Mouse (Mus musculus): Measurements from ENCODE around the gene Ccdc81. TPM values are rescaled to one million over a fixed set of nuclear protein-coding genes. Genes with fewer than 3 reads are reported as not detected.

The Ccdc81 gene
- total RNA-seq, 4 experiments from 2014 or later, result not detected

GRCm38 (mm10) chr7:89867221-89867620, 36.2 kb downstream of the Ccdc81 start:
- DNase-seq (ENCODE audit: low spot score in 2 of 2), result no peak

DNA sequence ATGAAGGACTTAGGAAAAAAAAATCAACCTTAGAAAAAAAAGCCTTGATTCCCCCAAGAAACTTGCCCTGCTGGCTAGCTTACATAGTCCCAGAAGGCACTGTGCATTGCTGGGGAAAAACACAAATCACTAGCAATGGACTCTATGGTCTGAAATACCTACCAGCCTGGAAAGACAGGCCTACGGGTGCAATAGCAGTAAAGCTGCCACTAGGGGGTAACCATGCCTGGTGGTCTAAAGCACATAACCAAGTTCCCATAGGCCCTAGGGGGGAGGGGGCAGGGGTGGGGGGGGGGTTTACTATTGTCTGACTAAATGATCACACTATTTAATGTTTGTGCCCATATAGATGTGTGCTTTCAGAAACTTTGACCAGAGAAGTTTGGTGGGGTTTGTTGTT, 38.7 kb downstream of the Ccdc81 start:
- no peak for DNase-seq (ENCODE audit: low spot score in 2 of 2)

- DNase-seq (ENCODE audit: low spot score in 2 of 2), result peak in 1 of 2 experiments; percentile 33
Observed at GRCm38 (mm10) chr7:89856440-89857217, 46.8 kb downstream of the Ccdc81 start.

DNA sequence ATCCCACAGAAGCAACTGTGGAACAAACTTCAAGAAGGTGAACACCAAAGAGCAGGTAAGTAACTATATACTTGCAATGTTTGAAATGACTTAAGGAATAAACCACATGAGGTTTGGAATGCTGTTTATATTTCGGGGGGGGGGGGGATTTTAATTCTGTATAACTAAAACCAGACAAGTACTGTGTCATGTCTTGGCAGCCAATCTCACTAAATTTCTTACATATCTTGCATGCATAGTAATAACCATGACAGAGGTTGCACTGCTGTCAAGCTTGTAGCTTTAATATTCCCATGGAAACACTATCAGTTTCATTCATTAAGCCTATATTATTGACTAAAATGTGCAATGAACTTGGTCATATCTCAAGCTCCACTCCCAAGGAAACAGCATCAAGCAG, 48.2 kb downstream of the Ccdc81 start:
- no peak for DNase-seq (ENCODE audit: low spot score in 2 of 2)

GRCm38 (mm10) chr7:89853131-89853530, 50.3 kb downstream of the Ccdc81 start:
- no peak for DNase-seq (ENCODE audit: low spot score in 2 of 2)

GRCm38 (mm10) chr7:89852158-89853095, 51.0 kb downstream of the Ccdc81 start:
- DNase-seq (ENCODE audit: low spot score in 2 of 2), result no peak

DNA sequence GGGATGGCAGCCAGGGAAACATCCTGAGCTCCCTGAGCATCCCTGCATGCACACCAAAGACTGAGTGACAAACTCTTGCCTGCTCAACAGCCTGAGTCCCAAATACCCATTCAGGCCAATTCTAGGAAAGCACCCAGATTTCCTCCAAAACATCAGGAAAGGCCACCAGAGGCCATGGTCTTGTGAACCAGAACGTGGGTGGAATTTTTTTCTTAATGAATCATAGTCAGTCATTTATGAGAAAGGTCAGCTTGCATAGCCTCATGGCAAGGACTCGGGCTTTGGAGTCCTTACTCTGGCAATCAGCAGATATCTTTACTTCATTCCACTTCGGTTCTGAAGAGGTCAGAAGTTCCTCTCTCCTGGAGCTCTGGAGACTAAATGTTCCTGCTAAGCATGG, 52.9 kb downstream of the Ccdc81 start:
- DNase-seq (ENCODE audit: low spot score in 2 of 2), result no peak

GRCm38 (mm10) chr7:89845669-89846068, 57.8 kb downstream of the Ccdc81 start:
- DNase-seq (ENCODE audit: low spot score in 2 of 2), result no peak

DNA sequence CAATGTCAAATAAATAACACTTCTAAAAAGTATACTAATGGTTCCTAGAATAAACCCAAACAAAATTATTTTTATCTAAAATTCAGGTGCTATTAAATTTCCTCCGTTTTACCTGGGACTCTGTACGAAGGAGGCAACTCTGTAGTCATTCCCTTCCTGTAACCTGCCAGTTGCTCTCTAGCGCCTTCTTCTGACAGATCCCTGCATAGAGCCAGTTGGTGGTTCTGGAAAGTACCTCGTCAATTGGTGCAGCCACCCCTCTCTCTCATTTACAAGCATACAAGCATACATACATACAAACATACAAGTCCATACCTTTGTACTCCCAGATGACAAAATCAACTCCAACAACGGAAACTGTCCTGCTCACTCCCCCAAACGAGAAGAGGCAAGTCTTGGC, 59.9 kb downstream of the Ccdc81 start:
- DNase-seq (ENCODE audit: low spot score in 2 of 2), result no peak

- no peak for DNase-seq (ENCODE audit: low spot score in 2 of 2)
Observed at GRCm38 (mm10) chr7:89843121-89843520, 60.3 kb downstream of the Ccdc81 start.

DNA sequence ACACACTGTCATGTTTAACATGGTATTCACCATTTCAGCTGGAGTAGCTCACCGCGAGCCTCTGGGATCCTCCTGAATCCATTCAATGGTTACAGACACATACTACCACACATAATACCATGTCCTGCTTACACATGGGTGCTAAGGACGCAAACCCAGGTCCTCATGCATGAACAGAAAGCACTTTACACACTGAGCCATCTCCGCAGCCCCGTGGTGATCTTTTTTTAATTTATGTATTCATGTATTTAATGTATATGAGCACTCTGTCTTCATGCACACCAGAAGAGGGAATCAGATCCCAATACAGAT, 61.1 kb downstream of the Ccdc81 start:
- no peak for DNase-seq (ENCODE audit: low spot score in 2 of 2)

DNA sequence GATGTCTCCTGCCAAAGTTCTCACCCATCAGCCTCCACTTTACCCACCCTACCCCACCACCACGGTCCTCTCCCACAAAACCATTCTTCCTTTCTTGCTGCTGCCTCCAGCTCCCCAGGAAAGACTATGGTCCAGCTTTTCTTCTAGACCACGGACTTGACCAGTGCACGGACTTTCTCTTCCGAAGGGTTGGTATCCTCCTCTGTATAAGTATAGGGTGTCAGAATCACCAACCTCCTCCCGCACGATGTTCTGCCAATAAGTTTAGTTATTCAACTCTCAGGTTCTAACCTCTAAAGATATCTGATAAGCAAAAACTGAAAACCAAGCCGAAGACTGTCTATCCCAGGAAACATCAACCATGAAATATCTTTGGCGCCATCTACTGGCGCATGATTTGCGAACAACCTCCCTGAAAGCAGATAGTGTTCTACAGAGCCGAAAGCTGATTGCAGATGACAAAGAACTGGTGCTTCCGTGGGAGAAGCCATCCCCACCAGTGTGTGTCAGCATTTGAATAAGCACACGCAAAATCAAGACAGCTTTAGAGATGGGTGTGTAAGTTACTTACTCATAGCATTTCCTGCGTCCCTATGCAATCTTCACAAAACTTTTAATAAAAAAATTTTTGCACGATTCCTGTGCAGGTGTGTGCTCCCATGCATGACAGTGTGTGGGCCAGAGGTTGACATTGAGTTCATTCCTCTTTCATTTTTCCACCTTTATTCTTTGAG, 61.6 kb downstream of the Ccdc81 start:
- DNase-seq (ENCODE audit: low spot score in 2 of 2), result peak; percentile 71 to 76

GRCm38 (mm10) chr7:89839721-89840120, 63.7 kb downstream of the Ccdc81 start:
- no peak for DNase-seq (ENCODE audit: low spot score in 2 of 2)

- DNase-seq (ENCODE audit: low spot score in 2 of 2), result no peak
Observed at GRCm38 (mm10) chr7:89837841-89838240, 65.6 kb downstream of the Ccdc81 start.

- DNase-seq (ENCODE audit: low spot score in 2 of 2), result no peak
Observed at GRCm38 (mm10) chr7:89836676-89837075, 66.8 kb downstream of the Ccdc81 start.

DNA sequence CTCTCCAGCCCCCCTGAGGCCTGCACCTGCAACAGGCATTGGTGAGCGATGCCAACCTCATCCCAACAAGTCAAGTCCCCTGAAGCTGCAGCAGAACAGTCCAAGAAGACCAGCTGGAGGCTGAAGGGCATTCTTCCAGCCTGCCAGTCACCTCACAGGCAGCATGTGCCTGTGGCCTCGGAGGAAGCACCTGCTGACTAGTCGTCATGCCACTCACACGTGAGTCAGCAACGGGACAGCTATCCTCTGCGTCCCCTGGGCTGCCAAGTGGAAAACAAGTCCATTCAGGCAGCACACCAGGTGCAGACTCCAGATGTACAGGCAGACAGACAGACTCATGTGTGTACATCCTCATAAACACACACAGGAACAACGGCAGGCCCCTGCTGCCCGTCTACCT, 67.9 kb downstream of the Ccdc81 start:
- peak in 1 of 2 experiments; percentile 19 for DNase-seq (ENCODE audit: low spot score in 2 of 2)

DNA sequence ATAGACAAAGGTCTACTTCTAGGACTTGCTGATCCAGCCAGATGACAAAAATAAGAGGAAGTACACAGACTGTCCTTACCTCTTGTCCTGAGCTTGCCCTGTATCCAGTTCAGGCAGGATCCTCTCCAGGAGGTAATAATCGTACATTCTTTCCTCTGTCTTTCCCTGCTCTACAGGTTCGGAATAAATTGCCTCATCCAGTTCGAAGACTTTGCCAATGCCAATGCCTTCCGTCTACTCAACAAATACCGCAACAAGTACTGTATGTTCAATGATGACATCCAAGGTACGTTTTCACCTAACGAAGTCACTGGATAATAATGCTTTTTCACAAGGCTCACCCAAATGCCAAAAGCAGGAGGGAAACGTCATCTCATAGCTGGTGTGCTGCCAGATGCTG, 69.9 kb downstream of the Ccdc81 start:
- DNase-seq (ENCODE audit: low spot score in 2 of 2), result no peak

- DNase-seq (ENCODE audit: low spot score in 2 of 2), result no peak
Observed at GRCm38 (mm10) chr7:89829201-89829600, 74.2 kb downstream of the Ccdc81 start.

DNA sequence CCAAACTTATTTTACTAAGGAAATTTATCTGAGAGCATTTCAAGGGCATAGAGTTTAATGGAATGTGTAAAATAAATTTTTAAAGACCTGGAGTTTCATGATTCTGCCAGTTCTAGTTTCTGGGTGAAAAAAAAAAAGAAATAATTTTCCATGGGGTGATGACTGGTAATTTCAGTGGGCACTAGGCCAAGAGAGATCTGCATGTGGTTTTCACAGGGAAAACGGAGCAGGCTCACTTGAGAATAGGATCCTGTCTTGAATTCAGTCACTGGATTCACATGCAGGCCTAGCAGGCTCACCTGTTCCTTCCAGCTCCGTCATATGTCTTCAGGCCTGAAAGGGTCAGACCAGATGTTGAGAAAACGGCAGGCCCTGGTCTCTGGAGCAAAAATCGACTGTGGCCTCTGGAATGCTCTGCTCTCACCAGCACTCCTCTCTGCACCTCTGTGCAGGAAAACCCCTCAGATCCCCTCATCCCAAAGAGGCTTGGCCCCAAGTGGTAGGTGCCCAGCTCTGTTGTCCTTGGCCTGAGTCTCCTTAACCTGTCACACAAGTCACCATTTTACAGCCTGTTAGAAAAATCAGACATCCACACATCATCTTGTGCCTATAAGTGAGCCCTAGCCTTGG, 74.9 kb downstream of the Ccdc81 start:
- DNase-seq (ENCODE audit: low spot score in 2 of 2), result no peak
